13 mouse cellular contexts compared by ENCODE assay signal in the genomic region with DNA sequence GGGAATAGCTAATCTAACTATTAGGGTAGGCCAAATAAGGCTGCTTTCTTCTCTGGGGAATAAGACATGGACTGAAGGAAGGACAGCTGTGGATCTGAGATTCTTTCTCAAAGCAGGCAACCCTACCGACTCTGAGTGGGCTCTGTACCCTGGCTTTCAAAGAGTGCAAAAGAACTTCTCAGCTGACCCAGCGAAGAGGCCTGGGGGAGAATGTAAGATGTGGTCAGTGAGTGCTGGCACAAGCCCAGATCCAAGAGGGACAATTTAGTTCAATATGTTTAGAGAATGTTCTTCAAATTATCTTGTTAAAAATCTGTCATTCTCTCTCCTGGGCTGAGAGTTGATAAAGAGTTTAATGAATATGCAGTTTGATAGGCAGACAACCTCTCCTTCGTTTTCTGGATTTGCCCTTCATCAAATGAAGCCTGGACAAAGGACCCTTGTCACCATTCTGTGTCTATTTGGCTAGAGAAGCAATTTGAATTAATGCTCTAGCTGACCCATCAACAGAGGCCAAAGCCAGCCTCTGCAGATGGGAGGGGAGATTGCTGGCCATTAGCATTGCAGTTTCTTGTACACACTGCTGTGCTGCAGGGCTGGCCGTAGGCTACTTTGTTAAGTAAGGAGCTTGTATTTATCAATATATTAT.
DNase-seq lines count a peak whose midpoint lies in the region; ATAC-seq and TF ChIP-seq lines count a peak whose summit lies in the region.
"Had no signal": no experiment of that assay in that cellular context is flagged by ENCODE, and none has a peak within 500 bp of the region (broad histone marks: within the 10 kb centered on the region; RNA-seq: fewer than 3 reads in every experiment).

No protein-coding gene starts in this region.

- no peaks in the 10 kb centered on the region for H3K9me3 ChIP-seq in midbrain, embryonic 16.5 days (replicated peaks; ENCODE audit: control insufficient read depth, low read length, poor library complexity, severe bottlenecking)
- no peaks in the 10 kb centered on the region for H3K9me3 ChIP-seq in midbrain, embryonic 10.5 days (replicated peaks)

- no peak overlapping the region for H3K4me2 ChIP-seq in midbrain, embryonic 16.5 days (ENCODE audit: low read length)

- intact Hi-C loops in left cerebral cortex, adult 2 months (cut with DNase I) = no loop called here

- TF ChIP-seq CTCF in left cerebral cortex, adult 2 months (IDR thresholded peaks at IDR 0.05) = no peak

- H3K4me1 ChIP-seq in midbrain, embryonic 16.5 days (ENCODE audit: control insufficient read depth, insufficient read depth, low read length) = no peaks in the 10 kb centered on the region
- no peaks in the 10 kb centered on the region for H3K4me1 ChIP-seq in midbrain, embryonic 10.5 days

- no peaks in the 10 kb centered on the region for H3K36me3 ChIP-seq in midbrain, embryonic 16.5 days (ENCODE audit: control insufficient read depth, insufficient read depth, low read length)
- no peaks in the 10 kb centered on the region for H3K36me3 ChIP-seq in midbrain, embryonic 10.5 days

- ATAC-seq in midbrain, embryonic 16.5 days = peak; percentile 70
- no peak for ATAC-seq in granulocyte monocyte progenitor cell, adult 5-6 weeks (replicated peaks; ENCODE audit: poor library complexity, severe bottlenecking)

- H3K27me3 ChIP-seq in midbrain, embryonic 16.5 days (ENCODE audit: control insufficient read depth, insufficient read depth, low read depth, low read length) = no peaks in the 10 kb centered on the region
- no peaks in the 10 kb centered on the region for H3K27me3 ChIP-seq in midbrain, embryonic 10.5 days (ENCODE audit: low read depth, poor library complexity, severe bottlenecking)

- no peak overlapping the region for H3K9ac ChIP-seq in midbrain, embryonic 16.5 days (ENCODE audit: low read depth, low read length)

- DNase-seq in midbrain, embryonic 10.5 days (ENCODE audit: low spot score) = no peak
- peak; percentile 39 to 40 for DNase-seq in frontal cortex, postnatal 10 days (ENCODE audit: low spot score in 2 of 2)
- peak in 1 of 2 experiments; percentile 28 for DNase-seq in left cerebral cortex, adult 2 months (ENCODE audit: extremely low spot score in 1 of 2, low spot score in 2 of 2)
- DNase-seq in thymus, postnatal 10 days (ENCODE audit: low spot score in 2 of 2) = no peak
- no peak for DNase-seq in urinary bladder, postnatal 25 days (ENCODE audit: low spot score)
- DNase-seq in spleen, postnatal 10 days (ENCODE audit: low spot score in 2 of 2) = no peak
- DNase-seq: adrenal gland, adult 8-10 months; kidney, postnatal 36 days; liver; lung, postnatal 14 days; thymus, postnatal 4 days had no signal

- no peak overlapping the region for H3K27ac ChIP-seq in midbrain, embryonic 16.5 days (ENCODE audit: low read length)
- H3K27ac ChIP-seq in midbrain, embryonic 10.5 days (replicated peaks) = no peak overlapping the region
- H3K27ac ChIP-seq in left cerebral cortex, adult 2 months = peak overlapping the region; percentile 47; the same call in 1 of the 2 replicates

- 52% methylated on average over 4 of the region's 4 CpGs for WGBS in midbrain, embryonic 16.5 days
- 75% methylated on average over 4 of the region's 4 CpGs for WGBS in midbrain, embryonic 10.5 days

- no peak overlapping the region for H3K4me3 ChIP-seq in midbrain, embryonic 16.5 days (ENCODE audit: low read depth, low read length)
- H3K4me3 ChIP-seq in midbrain, embryonic 10.5 days = no peak overlapping the region
- no peak overlapping the region for H3K4me3 ChIP-seq in left cerebral cortex, adult 2 months

Comparison
In these comparisons a context has a peak if more than half of its experiments do, and no peak if none do; other contexts are left out.
1. DNase-seq: peak in frontal cortex, postnatal 10 days (2 of 2); none in midbrain, embryonic 10.5 days (single experiment), thymus, postnatal 10 days (0 of 2), urinary bladder, postnatal 25 days (single experiment) and spleen, postnatal 10 days (0 of 2).